Mouse (Mus musculus): ENCODE data around the gene Apol9b. TPM values are rescaled to one million over a fixed set of nuclear protein-coding genes. Genes with fewer than 3 reads are reported as not detected.
"Not testable (repeated sequence)": the region's sequence is repeated elsewhere in the genome, so short reads cannot be mapped to it uniquely, and the experiment has no call there.

Apol9b gene
- total RNA-seq (2012; rRNA removed) (not detected in 2 replicates), total RNA-seq (2014; rRNA removed) (not detected in 2 replicates), polyA plus RNA-seq (2012; ENCODE audit: insufficient read length, low read depth) (not detected in 2 replicates)

- H3K27ac ChIP-seq (ENCODE audit: insufficient read depth, low read depth); dilution Hi-C loops (cut with MboI; ENCODE audit: extremely low pct_ligation_motif_present, extremely low pct_unique_long_range_greater_than_20kb, low sequenced_read_pairs); H3K27me3 ChIP-seq (replicated peaks); H3K4me2 ChIP-seq (ENCODE audit: insufficient read depth, low read depth, poor library complexity, severe bottlenecking); H3K9me3 ChIP-seq (replicated peaks; ENCODE audit: low read length); H3K9ac ChIP-seq (ENCODE audit: insufficient read depth, low read depth); H3K79me2 ChIP-seq (replicated peaks; ENCODE audit: control insufficient read depth, extremely low read depth, insufficient read depth, poor library complexity, severe bottlenecking); H3K4me3 ChIP-seq (replicated peaks in 1 of 3; ENCODE audit: low read depth in 2 of 3, low read length in 2 of 3, poor library complexity in 1 of 3); H3K4me1 ChIP-seq (ENCODE audit: control insufficient read depth in 1 of 2, insufficient read depth in 2 of 2); DNase-seq (ENCODE audit: extremely low read depth); H3K36me3 ChIP-seq (replicated peaks in 1 of 2; ENCODE audit: control insufficient read depth in 1 of 2, insufficient read depth in 1 of 2, low read length in 1 of 2): not testable (repeated sequence)
- in situ Hi-C loops (cut with MboI; ENCODE audit: low pct_ligation_motif_present, low pct_unique_long_range_greater_than_20kb, low sequenced_read_pairs) = loop anchor here (25.0 kb wide), 1 partner anchor 434 kb away; the partner anchor contains the start of gene Ift27
Observed at GRCm38 (mm10) chr15:77728739-77729138, at the start of gene Apol9b. Gene Apol9b, plus strand, starts transcription at chr15:77729039.

GRCm38 (mm10) chr15:77683944-77684343 lies 44.9 kb upstream of the Apol9b start:
- dilution Hi-C loops (cut with MboI; ENCODE audit: extremely low pct_ligation_motif_present, extremely low pct_unique_long_range_greater_than_20kb, low sequenced_read_pairs); H3K27ac ChIP-seq (ENCODE audit: insufficient read depth, low read depth); H3K9ac ChIP-seq (ENCODE audit: insufficient read depth, low read depth); H3K27me3 ChIP-seq (replicated peaks); H3K79me2 ChIP-seq (replicated peaks; ENCODE audit: control insufficient read depth, extremely low read depth, insufficient read depth, poor library complexity, severe bottlenecking); H3K4me3 ChIP-seq (replicated peaks in 1 of 3; ENCODE audit: low read depth in 2 of 3, low read length in 2 of 3, poor library complexity in 1 of 3); H3K4me1 ChIP-seq (ENCODE audit: control insufficient read depth in 1 of 2, insufficient read depth in 2 of 2); H3K36me3 ChIP-seq (replicated peaks in 1 of 2; ENCODE audit: control insufficient read depth in 1 of 2, insufficient read depth in 1 of 2, low read length in 1 of 2); H3K9me3 ChIP-seq (replicated peaks; ENCODE audit: low read length); H3K4me2 ChIP-seq (ENCODE audit: insufficient read depth, low read depth, poor library complexity, severe bottlenecking): not testable (repeated sequence)
- peak; percentile 17 for DNase-seq (ENCODE audit: extremely low read depth)
- in situ Hi-C loops (cut with MboI; ENCODE audit: low pct_ligation_motif_present, low pct_unique_long_range_greater_than_20kb, low sequenced_read_pairs) = loop anchor here (25.0 kb wide), 1 partner anchor 172 kb away; the partner anchor contains the start of gene Apol11a
- TF ChIP-seq NRF1 (IDR thresholded peaks at IDR 0.05; ENCODE audit: low read depth, low read length) (peak; percentile 53), CTCF (conservative IDR thresholded peaks at IDR 0.05 in 1 of 2, IDR thresholded peaks at IDR 0.05 in 1 of 2; ENCODE audit: low read depth in 2 of 2, low read length in 2 of 2) (peak; percentile 11 to 63; a peak in 2 of 4 replicates), SMC3 (IDR thresholded peaks at IDR 0.05; ENCODE audit: low read depth, low read length) (peak; percentile 63), RAD21 (IDR thresholded peaks at IDR 0.05; ENCODE audit: low read depth, low read length) (peak; percentile 52)

- H3K36me3 ChIP-seq (replicated peaks in 1 of 2; ENCODE audit: control insufficient read depth in 1 of 2, insufficient read depth in 1 of 2, low read length in 1 of 2); H3K4me1 ChIP-seq (ENCODE audit: control insufficient read depth in 1 of 2, insufficient read depth in 2 of 2); H3K4me2 ChIP-seq (ENCODE audit: insufficient read depth, low read depth, poor library complexity, severe bottlenecking); H3K9me3 ChIP-seq (replicated peaks; ENCODE audit: low read length); DNase-seq (ENCODE audit: extremely low read depth); H3K79me2 ChIP-seq (replicated peaks; ENCODE audit: control insufficient read depth, extremely low read depth, insufficient read depth, poor library complexity, severe bottlenecking); H3K27ac ChIP-seq (ENCODE audit: insufficient read depth, low read depth); H3K9ac ChIP-seq (ENCODE audit: insufficient read depth, low read depth); dilution Hi-C loops (cut with MboI; ENCODE audit: extremely low pct_ligation_motif_present, extremely low pct_unique_long_range_greater_than_20kb, low sequenced_read_pairs); H3K4me3 ChIP-seq (replicated peaks in 1 of 3; ENCODE audit: low read depth in 2 of 3, low read length in 2 of 3, poor library complexity in 1 of 3); H3K27me3 ChIP-seq (replicated peaks): not testable (repeated sequence)
- in situ Hi-C loops (cut with MboI; ENCODE audit: low pct_ligation_motif_present, low pct_unique_long_range_greater_than_20kb, low sequenced_read_pairs) = loop anchor here (25.0 kb wide), 1 partner anchor 179 kb away; the partner anchor contains the start of gene Apol11a
Observed at GRCm38 (mm10) chr15:77691532-77692311, 37.1 kb upstream of the Apol9b start.
